Mouse (Mus musculus): ENCODE data around the gene Pamr1. TPM values are rescaled to one million over a fixed set of nuclear protein-coding genes. Genes with fewer than 3 reads are reported as not detected.

Pamr1 gene
- polyA plus RNA-seq, 1 experiment = not detected

DNA sequence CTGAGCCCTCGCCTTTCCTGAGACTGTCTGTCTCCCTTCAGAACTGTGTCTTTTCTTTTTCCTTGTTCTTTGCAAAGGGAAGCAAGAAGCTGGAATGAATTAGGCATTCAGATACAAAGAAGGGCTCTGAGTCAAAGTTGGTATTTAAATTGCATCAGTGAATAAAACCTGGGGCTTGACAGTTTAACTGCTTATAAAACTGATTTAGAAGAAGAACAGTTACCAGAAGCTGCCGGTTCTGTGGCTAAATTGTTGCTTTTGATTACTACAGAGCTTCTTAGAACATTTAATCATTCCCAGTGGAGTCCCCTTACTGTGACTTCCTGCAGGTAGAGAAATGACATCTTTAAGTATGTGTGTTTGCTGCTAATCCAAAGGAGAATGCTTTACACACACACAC is 124.8 kb downstream of the Pamr1 start:
- no peak for TF ChIP-seq GATA1 (IDR thresholded peaks at IDR 0.05; ENCODE audit: low read length)

DNA sequence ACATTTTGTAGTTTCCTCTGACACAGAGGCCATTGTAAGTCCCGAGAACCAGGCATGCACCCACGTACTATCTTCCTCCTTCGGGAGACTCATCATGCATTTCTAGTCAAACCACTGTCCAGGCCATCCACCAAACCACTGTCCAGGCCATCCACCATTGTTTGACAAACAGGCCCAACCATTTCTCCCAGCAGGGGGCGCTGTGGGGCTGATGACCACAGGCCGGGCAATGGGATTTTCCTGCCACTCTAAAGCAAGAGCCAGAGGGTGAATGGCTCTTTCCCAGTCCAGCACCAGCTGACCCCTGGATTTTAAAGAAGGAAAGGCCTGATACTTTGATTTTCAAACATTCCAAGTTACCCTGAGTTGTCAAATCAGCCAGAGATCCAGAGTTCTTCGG is 125.5 kb downstream of the Pamr1 start:
- TF ChIP-seq GATA1 (IDR thresholded peaks at IDR 0.05; ENCODE audit: low read length) = no peak

DNA sequence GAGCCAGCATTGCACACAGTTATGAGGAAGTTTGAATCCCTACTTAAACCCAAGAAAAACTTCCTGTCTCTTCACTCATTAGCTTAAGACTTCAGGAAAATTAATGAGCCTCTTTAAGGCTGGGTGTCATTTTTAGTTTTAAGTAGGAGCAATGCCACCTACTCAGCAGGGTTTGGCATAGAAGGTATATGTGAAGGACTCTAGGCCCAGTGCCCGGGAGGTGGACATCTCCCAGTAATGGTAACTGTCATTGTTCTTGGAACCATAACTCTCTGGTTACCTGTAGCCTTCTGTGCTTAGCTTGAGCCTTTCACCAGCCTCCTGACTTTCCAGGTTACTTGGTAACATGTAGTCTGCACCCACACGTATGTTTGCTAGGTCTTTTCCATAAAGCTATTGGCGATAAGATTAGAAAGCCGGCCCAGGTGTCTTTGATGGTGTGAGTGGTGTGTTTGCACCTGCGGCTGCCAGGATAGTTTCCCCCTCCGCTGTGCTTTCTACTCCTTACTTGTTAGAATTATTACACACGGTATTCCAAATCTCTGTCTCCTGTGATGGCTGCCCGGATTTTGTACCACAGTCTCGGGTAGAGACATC is 127.0 kb downstream of the Pamr1 start:
- no peak for TF ChIP-seq GATA1 (IDR thresholded peaks at IDR 0.05; ENCODE audit: low read length)

DNA sequence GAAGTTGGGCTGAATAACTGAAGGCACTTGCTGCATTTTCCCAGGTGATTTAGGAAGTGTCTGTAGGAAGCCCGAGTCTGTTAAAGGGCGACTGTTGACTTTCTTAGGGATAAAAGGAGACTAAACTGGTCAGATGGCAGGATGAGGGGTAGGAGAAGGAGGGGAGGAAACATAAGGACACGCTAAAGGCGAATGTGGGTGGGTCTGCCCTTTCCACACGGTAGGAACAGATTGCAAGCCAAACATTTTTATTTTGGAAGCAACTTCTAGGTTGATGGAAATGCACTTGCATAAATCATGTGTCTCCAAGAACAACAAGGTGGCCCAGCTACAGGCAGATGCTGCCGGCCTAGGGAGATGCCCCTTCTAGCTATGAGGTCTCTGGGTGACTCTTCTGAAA is 127.6 kb downstream of the Pamr1 start:
- no peak for TF ChIP-seq GATA1 (IDR thresholded peaks at IDR 0.05; ENCODE audit: low read length)

DNA sequence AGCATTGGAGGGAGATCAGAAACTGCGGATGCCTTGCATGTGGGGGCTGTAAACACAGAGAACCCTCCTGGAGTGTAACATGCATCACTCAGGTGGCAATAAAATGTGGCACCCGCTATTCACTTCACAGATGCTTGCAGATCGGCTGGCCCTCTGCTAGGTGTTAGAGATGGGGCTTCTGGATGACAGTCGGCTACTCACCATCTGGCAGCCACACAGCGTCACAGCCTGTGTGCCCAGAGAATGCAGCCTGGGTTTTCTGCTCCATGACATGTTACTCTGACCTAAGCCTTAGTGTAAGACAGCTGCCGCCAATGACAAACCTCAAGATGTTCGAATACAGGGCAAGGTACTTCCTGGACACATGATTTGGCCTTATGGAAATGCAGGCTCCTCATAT is 131.5 kb downstream of the Pamr1 start:
- TF ChIP-seq GATA1 (IDR thresholded peaks at IDR 0.05; ENCODE audit: low read length) = no peak

DNA sequence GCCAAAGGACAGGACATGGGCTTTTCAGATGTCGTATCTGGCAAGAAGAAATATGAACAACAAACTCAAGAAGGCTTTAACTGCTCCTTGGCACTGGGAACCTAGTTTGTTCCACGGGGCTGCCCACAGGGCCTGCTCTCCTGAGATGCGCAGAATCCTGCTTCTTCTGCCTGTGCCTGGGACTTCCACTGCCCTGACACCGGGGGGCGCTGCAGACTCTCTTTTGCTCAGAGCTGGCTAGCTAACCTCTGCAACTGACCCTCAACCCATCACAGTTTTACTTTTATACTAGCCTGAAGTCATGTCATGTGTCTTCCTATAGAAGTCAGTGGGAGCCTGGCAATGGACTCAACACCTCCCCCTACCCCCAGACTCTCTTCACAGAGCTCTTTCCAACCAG is 132.4 kb downstream of the Pamr1 start:
- TF ChIP-seq GATA1 (IDR thresholded peaks at IDR 0.05; ENCODE audit: low read length) = no peak

DNA sequence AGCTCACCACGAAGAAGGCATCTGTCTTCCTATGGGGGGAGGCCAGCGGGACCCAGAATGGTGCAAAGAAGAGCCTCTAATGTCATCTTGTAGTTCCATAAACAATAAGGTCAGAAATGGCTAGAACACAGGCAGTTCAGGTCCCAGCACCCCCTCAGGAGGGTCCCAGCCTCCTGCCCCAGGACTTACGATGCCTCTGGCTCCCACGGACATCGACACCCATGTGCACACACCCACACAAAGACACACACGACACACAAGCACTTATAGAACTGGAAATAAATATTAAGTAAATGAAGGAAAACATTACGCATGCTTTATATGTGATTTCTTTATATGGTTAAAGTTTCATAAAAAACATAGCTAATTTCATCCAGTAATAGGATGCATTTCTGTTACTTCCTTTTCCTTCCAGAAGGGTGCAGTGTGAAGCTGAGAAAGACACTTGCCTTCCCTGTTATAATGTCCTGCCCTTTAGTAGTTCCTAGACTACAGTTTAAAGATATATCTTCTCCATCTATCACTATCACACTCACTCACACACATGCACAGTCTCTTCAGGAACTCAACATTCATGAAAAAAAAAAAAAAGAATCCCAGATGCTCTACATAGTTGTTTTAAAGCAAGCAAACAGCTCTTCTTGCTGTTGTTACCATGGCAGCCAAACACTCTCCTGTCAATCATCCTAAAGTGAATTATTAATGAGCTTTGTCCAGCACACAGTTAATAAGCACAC is 135.7 kb downstream of the Pamr1 start:
- TF ChIP-seq GATA1 (IDR thresholded peaks at IDR 0.05; ENCODE audit: low read length) = no peak

GRCm38 (mm10) chr2:102686108-102686450 is 136.3 kb downstream of the Pamr1 start:
- TF ChIP-seq GATA1 (IDR thresholded peaks at IDR 0.05; ENCODE audit: low read length) = no peak

Other genes starting within 250 kb of the Pamr1 start
- 35.5 and 41.8 TPM in 2 replicates for gene Trim44, start 142.2 kb upstream of the Pamr1 start, polyA plus RNA-seq (2012)
- not detected in 2 replicates for gene Fjx1, start 97.5 kb upstream of the Pamr1 start, polyA plus RNA-seq (2012)
- gene Slc1a2, start 108.6 kb downstream of the Pamr1 start, polyA plus RNA-seq (2012) = not detected in 2 replicates

Measured in G1E-ER4 (cell line).